Mouse (Mus musculus): Measurements from ENCODE around the gene Stat5b.

GRCm38 (mm10) chr11:100817311-100817710, 33.2 kb downstream of the Stat5b start:
- TF ChIP-seq EP300 (IDR thresholded peaks at IDR 0.05; ENCODE audit: low read depth) = no peak
- no peak for TF ChIP-seq CTCF (IDR thresholded peaks at IDR 0.05; ENCODE audit: low read depth)
